Mouse (Mus musculus) embryo, embryonic 11 days (tissue): ENCODE measurements around the gene Resf1.
"Not testable (repeated sequence)": the region's sequence is repeated elsewhere in the genome, so short reads cannot be mapped to it uniquely, and the experiment has no call there.

ENCODE experiments used
- DNase-seq: peaks from one replicate; pipeline ENCODE4 v3.0.0-alpha.2; 2015

The Resf1 gene

GRCm38 (mm10) chr6:149308956-149309932 lies at the start of gene Resf1:
Gene Resf1, plus strand, starts transcription at chr6:149309414.
- DNase-seq, result peak; percentile 95

GRCm38 (mm10) chr6:149260801-149261239 lies 48.4 kb upstream of the Resf1 start:
- DNase-seq, result no peak

- no peak for DNase-seq
These were observed 41.3 kb upstream of the Resf1 start for GRCm38 (mm10) chr6:149267951-149268350.

GRCm38 (mm10) chr6:149278248-149278731 lies 30.9 kb upstream of the Resf1 start:
- no peak for DNase-seq

DNA sequence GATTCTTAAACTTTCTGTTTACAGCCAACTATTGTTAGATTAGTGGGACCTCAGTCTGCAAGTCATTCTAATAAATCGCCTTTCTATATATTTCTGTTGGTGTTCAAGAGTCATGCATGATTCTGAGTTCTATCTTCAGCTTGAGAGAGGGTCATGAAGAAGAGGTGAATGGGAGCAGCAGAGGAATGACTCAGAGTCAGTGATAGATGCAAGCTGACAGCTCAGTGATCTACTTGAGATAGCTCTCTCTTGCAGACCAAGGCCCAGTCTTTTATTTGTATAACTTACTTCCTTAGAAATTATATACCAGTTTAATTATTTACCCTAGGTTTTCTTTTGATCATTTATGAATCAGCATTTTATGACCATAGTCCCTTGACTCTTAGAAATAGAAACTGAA lies 30.3 kb upstream of the Resf1 start:
- DNase-seq, result no peak

GRCm38 (mm10) chr6:149280511-149280910 lies 28.7 kb upstream of the Resf1 start:
- DNase-seq, result no peak

DNA sequence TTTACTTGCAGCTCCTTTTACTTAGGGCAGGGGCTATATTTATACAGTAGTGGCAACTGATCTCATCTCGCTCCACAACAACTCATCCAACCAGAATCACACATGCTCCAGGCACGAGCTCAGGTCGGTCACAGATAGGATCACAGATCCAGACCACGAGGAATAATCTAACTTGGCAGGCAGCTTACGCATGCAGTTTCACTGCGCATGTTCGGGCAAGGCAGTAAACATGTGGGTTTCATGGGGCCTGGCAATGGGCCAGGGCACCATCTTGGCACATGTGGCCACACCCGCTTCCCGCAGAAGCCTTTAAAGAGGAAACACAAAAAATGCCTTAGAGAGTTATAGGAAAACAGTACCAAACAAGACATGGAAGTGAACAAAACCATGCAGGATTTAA lies 21.0 kb upstream of the Resf1 start:
- DNase-seq, result not testable (repeated sequence)

DNA sequence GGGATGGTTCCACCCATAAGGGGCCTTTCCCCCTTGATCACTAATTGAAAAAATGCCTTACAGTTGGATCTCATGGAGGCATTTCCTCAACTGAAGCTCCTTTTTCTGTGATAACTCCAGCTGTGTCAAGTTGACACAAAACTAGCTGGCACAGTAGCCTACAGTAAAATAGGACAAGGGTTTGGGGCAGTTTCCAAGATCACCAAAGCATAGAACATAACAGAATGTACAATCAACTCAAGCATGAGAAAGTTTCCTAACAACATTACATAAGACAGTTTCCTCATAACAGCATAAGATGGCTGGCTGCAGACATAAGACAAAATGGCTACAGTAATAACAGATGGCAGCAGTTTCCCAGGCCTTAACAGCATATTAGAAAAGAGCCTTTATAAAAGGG lies 6.0 kb upstream of the Resf1 start:
- not testable (repeated sequence) for DNase-seq

DNA sequence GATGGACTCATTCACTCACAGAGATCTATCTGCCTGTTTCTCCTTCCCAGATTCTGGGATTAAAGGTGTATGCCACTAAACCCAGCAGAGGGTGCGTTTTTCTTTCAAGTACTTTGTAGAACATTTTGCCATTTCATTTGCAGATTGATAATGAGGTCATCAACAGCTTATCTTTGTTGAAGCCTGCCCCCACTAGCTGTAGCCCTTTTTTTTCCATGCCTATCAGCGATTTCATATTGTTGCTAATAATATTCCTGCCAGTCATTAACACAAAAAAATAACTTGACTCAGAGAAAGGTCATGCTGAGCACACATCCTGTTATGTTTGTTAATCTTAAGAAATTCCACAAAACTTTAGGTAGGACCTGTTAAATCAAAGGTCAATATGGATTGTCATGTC lies 2.1 kb upstream of the Resf1 start:
- DNase-seq, result no peak

- DNase-seq, result no peak
These were observed 1.4 kb upstream of the Resf1 start for GRCm38 (mm10) chr6:149307801-149308200.

DNA sequence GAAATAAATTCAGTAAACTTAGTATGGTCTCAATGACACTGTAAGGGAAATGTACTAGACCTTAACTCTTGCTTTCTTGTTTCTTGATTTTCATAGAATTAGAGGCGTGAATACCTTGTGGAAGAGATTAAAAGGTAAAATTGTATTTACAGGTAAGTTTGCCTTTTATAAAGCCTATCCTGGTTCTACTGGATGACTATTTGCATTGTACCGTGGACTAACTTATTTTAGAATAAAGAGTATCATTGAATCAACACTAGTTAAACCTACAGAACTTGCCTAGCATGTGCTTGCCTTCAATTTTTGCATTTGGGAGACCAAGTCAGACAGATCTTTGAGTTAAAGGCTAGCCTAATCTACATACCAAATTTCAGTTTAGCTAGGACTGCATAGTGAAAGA lies 1.0 kb downstream of the Resf1 start:
- no peak for DNase-seq

GRCm38 (mm10) chr6:149311044-149311443 lies 1.8 kb downstream of the Resf1 start:
- DNase-seq, result no peak

DNA sequence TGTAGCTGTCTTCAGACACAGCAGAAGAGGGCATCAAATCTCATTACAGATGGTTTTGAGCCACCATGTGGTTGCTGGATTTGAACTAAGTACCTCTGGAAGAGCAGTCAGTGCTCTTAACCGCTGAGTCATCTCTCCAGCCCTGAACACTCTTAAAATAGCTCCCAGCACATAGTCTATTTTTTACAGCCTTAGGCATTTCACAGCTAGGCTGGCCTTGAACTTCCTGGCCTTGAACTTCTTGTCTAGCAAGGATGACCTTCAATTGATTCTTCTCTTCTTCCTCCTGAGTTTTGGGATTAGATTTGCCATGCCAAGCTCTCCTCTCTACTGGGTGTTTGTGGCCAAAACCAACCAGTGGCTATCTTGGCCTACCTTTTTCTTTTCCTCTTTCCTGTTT lies 2.6 kb downstream of the Resf1 start:
- DNase-seq, result no peak

DNA sequence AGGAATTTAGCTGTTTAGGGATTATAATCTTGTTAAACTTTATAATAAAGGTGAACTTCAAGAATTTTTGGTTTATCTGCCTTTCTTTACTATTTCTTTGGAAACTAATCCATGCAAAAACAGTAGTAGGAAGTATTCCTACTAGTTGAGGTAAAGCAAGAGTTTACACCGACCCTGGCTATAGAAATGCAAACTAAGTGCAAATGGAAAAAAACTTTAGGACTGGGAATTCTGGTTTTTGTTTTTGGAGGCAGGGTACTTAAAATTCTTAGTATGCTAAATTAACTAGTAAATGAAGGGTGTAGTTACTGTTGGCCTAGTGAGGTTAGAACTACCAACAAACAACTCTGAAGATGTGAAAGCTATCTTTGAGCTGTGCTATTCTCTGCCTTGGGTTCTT lies 3.0 kb downstream of the Resf1 start:
- no peak for DNase-seq

- DNase-seq, result no peak
These were observed 5.7 kb downstream of the Resf1 start for GRCm38 (mm10) chr6:149314918-149315317.

DNA sequence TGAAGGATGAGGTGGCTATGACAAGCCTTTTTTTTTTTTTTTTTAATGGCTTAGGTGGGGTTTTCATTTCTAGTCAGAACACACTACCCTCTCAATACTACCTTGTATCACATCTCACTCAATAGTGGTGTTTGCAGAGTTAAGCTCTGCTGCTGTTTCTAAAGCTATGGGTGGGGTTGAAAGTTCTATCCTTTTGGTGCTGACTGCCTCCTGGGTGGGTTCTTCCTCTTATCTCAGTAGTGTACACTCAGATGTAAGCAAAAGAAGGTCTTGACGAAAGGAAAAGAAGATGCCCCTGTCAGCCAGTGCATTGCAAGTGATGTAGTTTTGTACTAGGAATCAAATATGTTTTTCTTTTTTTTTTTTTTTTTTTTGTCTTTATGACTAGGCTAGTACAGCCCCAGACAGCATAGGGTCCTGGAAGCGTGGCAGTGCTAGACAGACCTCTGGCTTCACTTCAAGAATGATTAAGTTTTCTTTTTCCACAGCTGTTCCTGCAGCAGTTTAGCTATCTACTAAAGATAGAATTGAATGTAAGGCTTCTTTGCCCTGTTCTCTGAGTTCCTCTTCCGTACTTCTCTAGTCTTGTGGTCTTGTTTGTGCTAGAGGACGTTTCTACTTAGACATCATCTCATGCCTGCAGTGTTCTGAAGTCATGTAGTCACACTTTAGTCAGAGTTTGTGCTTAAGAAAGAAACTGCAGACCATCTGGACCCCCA lies 14.5 kb downstream of the Resf1 start:
- DNase-seq, result no peak

GRCm38 (mm10) chr6:149324242-149324633 lies 15.0 kb downstream of the Resf1 start:
- no peak for DNase-seq

DNA sequence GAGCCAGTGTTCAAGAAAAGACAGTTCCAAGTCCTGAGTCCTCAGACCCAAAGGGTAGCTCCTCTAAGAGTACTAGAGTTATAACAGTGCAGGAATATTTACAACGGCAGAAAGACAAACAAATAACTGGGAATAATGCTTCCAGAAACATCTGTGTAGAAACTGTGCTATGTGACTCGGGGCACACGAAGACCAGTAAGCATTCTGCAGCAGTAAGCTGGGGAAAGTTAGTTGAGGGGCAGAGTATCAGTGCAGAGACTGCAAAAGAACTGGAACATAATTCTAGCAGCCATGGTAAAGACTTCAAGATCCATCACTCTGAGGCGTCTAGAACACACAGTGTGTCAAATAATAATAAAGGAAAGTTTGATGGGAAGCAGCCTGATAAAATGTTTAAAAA lies 19.9 kb downstream of the Resf1 start:
- no peak for DNase-seq

DNA sequence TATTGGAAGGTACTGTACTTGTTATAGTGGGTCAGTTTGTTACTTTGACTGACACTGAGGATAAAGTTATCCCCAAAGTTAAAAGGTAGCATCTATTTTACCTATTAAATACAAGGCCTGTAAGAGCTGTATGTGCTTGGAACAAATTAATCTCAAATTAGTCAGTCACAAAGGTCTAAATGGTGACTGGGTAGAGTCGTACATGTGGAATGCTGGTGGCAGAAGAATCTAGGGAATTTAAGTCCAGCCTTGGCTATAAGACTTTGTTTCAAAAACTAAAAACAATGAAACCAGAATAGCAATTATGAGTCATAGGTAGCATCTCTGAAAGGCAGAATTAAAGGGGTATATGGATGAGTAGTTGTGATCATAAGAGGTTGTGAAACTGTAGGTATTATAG lies 21.1 kb downstream of the Resf1 start:
- no peak for DNase-seq

DNA sequence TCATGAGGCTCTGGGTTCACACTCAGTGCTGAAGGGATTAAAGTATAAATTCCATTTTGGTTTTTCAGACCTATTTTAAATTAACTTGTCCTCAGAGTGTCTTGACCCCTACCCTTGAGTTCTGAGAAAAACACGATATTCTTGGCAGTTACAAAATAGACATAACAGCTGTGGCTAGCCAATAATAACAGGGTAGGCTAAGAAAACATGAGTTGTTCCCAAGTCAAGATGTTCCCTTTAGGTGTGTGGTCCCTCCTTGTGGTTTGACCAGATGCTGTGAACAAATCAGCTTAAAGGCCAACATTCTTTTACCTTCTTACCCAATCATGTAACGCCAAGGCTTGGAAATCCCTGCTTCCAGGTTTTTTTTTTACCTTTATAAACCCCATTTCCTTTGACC lies 23.8 kb downstream of the Resf1 start:
- DNase-seq, result no peak

DNA sequence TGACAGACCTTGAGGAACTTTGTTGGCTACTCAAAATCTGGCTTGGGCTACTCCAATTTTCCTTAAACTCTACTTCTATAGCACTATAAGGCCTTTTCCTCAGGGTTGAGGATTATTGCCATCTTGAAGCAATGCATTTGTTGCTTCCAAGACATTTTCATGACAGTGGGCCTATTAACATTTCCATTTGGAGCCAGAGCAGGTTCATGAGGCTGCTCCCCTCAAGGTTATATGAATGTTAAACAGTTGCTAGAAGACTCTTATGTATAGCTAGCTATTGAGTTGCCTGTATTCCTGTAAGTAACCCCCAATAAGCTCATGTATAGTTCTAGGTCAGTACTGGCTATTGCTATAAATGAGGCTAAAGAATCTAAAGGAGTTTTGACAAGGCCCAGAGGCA lies 28.8 kb downstream of the Resf1 start:
- DNase-seq, result no peak

DNA sequence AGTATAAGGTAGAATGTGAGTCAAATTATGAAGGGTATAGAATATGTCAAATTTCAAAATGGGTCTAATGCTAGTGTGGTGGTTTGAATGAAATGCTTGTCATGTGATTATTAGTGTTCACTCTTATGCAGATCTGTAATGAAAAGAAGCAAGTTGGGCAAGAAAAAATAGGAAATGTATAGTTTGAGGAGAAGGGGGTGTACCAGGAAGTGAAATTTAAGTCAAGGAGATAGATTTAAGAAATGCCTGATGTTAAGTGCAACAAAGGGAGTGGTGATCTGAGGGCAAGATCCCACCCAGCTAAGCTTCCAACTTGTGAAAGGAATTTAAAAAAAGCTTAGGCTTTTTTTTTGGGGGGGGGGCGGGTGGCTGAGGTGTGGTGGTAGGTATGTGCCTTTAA lies 29.4 kb downstream of the Resf1 start:
- no peak for DNase-seq

DNA sequence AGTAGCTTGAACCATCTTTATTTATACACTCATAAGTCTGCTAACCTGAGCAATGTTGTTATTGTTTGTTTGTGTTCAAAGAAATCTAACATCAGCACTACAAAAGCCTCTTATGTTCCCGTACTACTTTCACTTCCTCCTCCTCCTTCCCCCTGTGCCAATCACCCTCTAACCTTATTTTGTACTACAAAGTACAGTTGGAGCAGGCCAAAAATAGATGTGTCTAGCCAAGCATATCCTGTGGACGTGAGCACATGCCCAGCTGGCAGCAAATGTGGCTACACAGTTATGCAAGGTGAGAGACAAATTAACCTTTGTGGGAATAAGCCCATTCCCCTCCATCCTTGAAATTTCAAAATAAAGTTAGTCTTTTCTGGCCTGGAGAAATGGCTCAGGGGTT lies 34.6 kb downstream of the Resf1 start:
- DNase-seq, result no peak

DNA sequence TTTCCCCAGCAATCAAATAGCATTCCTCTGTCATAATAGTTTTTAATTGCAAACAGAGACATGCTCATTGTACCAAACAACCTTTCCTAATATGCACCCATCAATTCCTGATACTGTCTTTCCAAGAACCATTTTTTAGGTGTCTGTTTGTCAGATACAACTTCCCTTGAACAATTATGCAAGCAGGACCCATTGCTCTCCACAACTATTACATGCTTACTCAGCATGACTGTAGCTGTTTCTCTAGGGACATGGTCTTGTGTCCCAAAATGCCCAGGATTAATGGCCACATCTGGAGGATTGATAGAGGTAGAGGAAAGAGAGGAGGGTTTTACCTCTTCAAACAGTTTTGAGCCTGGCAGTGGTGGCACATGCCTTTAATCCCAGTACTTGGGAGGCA lies 35.2 kb downstream of the Resf1 start:
- DNase-seq, result no peak
